Mouse (Mus musculus): ENCODE measurements at regions not wholly inside any gene's neighbourhood (a gene's known extent, or its start where the extent isn't known, plus 50 kb on each side); places are given as distances from the start of the nearest gene placed in this dataset.
A peak's percentile ranks its signal among the peaks of the same experiment; 100 is the strongest.

GRCm38 (mm10) chr13:107530392-107530791, 508.5 kb upstream of the Kif2a start:
- DNase-seq = no peak

DNA sequence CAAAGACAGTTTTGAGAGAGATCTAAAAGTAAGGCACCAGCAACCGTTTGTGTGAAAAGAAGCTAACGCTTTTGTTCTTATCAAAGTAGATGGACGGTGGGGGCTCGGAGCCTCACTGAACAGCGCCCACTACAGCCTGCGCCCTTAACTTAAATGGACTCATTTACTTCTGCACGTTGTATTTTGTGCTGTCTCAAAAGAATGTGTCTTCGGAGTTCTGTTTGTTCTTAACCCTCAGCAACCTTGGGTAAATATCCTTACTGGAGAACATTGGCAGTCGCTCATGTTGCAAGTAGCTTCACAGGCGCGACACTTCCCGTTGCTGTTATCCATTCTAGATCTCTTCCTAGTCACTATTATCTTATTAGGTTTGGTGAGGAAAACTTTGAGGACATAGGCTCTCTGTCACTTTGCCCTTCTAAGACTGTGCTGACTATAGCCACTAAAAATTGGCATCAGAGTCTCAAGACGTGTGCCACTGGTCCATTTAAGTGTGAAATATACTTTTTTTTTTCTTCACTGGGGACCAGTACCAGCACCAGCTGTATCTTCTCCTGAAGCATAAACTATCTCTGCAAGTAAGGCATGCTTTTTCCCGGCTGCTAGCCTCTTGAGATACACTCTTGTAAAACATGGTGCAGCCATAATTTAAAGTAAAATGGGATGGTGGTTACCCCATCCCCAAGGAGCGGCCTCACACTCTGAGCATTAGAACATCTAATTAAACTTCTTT, 507.0 kb upstream of the Kif2a start:
- DNase-seq = no peak

DNA sequence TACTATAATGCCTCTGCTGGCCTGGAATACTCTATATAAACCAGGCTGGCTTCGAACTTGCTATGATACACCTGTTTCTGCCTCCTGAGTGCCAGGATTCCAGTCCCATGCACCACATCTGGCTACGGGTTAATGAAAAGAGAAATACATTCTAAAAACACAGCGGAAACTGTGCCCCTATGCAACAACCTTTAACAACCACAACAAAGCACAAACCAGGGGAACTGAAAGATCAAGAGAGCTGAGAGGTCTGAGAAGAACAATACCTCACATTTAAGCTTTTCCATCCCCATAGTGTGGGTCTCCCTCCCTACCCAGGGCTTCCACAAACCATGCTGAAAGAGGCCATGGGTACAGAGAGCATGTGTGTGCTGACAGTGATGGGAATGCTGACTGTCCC, 501.0 kb upstream of the Kif2a start:
- no peak for DNase-seq

GRCm38 (mm10) chr13:107514236-107514635, 492.3 kb upstream of the Kif2a start:
- no peak for DNase-seq

- DNase-seq = no peak
Measured at GRCm38 (mm10) chr13:107513274-107514146, 491.6 kb upstream of the Kif2a start.

DNA sequence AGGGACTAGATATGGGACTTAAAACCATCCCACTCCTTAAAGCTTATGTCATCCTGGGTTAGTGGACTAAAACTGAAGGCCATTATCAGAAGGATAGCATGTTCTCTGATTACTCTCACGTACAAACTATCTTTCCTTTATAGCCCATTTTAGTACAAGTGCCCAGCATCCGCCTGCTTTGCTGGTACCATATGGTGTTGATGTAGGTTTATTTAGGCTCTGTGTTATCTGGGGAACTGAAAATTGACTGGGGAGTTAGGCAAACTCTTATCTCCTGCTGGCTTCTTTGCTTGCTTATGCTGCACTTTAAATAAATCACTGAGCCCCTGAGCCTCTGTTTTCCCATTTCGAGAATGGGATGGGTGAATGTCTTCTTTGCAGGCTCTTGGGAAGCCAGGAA, 485.4 kb upstream of the Kif2a start:
- DNase-seq = no peak

GRCm38 (mm10) chr13:107506832-107507231, 484.9 kb upstream of the Kif2a start:
- no peak for DNase-seq

- DNase-seq = no peak
Measured at GRCm38 (mm10) chr13:107505318-107505717, 483.4 kb upstream of the Kif2a start.

DNA sequence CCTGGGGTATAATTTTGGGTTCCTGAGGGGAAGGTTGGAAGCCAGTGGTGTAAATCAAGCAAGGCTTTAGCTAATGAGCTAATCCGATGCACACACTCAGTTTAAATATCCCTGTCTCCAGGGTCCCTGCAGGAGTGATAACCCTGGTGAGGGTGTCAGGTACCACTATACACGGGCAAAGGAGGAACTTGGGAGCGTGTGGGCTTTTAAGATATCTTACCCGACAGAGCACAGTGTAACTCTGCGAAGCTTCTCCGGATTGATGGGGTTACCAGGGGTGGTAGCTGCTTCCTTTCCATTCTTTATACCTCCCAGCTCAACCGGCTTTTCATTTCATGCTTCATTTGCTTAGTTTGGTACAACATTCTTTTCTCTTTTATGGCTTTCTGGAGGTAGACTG, 480.3 kb upstream of the Kif2a start:
- no peak for DNase-seq

DNA sequence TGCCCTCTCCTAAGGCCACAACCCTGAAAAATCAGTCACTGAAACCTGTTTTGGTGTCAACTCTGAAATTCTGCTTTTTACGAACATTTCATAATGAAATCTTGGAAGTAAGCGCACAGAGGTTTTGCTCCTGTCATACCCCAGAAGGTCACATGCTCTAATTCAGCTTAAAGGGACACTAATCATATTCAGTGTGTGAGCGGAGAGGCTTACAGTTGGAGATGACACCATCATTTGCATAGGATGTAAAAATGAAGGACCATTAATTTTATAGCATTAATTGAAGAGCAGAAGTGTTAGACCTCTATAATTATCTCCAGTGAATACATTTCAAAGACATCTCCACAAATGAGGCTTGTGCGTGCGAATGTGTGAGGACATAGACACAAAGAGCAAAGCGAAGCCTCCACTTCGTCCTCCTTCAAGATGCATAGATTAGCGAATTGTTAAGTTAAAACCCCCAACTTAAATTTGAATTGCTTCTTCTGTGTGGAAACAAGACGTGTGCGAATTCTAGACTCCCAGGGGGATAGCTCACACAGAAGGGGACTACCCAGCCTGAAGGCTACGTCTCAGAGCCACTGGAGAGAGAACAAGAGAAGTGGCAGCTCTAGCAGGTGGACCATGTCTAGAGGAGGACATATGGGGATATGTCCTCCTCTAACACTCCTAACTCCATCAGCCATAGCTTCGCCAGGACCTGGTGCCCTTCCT, 479.0 kb upstream of the Kif2a start:
- no peak for DNase-seq

GRCm38 (mm10) chr13:107499296-107499695, 477.4 kb upstream of the Kif2a start:
- DNase-seq = no peak

- no peak for DNase-seq
Measured at GRCm38 (mm10) chr13:107495161-107495732, 473.3 kb upstream of the Kif2a start.

DNA sequence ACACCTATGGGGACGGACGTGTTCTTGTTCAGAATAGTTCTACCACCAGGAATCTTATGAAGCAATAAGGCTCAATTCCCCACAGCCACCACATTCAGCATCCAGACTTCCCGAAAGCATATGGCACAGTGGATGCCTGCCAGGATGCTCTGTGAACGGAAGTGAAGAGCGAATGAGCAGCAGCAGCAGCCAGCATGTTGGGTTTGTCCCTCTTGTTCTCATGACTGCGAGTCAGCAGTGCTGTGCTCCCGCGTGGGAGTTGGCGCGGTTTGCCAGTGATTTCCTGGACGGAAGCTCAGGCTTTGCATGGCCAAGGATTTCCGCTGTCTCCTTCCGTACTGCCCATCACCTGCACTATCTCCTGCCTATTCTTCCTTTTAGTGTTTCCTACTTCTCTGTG, 471.8 kb upstream of the Kif2a start:
- DNase-seq = peak; percentile 81

GRCm38 (mm10) chr13:107492448-107492847, 470.5 kb upstream of the Kif2a start:
- DNase-seq = no peak

DNA sequence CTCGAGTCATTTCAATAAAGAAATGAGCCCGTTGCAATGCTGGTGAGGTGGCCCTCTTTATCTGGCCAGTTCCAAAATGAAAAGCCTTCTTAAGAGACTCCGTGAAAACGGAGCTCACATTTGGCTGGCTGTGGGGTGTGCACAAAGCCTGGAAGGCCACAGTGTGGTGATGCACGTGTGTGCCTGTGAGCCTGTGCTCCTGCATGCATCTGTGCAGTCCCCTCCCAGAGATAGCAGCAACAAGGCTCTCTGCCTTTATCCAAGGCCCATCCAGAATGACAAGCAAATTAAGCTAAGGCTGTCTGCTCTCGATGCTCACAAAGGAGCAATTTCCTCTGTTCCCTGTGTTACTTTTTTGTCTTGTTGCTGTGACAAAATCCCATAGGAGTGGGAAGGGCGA, 469.5 kb upstream of the Kif2a start:
- no peak for DNase-seq

GRCm38 (mm10) chr13:107485400-107486017, 463.6 kb upstream of the Kif2a start:
- DNase-seq = no peak

GRCm38 (mm10) chr13:107484630-107484998, 462.7 kb upstream of the Kif2a start:
- DNase-seq = no peak

GRCm38 (mm10) chr13:107483967-107484629, 462.2 kb upstream of the Kif2a start:
- no peak for DNase-seq

DNA sequence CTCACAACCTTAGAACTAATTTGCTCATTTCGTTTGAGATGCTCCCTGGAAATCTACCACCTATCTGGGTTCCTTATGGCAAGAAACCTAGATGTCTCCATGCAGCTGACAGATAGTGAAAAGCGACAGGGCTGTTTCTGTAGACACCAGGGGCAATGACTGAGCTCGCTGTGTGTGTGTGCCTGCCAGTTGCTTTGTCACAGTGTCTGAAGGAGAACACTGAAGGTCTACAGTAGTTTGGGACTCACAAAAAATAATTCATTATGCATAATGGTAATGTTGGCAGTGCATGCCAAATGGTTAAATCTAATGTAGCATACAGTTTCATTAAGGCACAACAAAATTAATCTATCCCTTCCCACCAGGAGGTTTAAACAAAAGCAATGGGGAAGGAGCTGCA, 453.2 kb upstream of the Kif2a start:
- no peak for DNase-seq

- DNase-seq = no peak
Measured at GRCm38 (mm10) chr13:107469491-107470276, 447.8 kb upstream of the Kif2a start.

GRCm38 (mm10) chr13:107462791-107463190, 440.9 kb upstream of the Kif2a start:
- DNase-seq = no peak
